Mouse (Mus musculus) ES-E14 (cell line): Measurements from ENCODE around the gene Uvrag.

Experiments
- CHD2 ChIP-seq: IDR thresholded peaks from 2 replicates; pipeline ENCODE4 v1.6.1; 2014; ENCODE audit warnings: mild to moderate bottlenecking, low read depth, low read length, inconsistent platforms
- ZC3H11A ChIP-seq: IDR thresholded peaks from 2 replicates; pipeline ENCODE4 v1.6.1; 2012; ENCODE audit warnings: low read depth, mild to moderate bottlenecking, inconsistent platforms, low read length, borderline replicate concordance

- TF ChIP-seq CHD2 (no peak), ZC3H11A (no peak)
Measured at GRCm38 (mm10) chr7:99052471-99053241, 88.3 kb downstream of the Uvrag start.
